Mouse (Mus musculus): ENCODE data around the gene Mtr. TPM values are rescaled to one million over a fixed set of nuclear protein-coding genes. Genes with fewer than 3 reads are reported as not detected.

Mtr gene
- total and polyA plus RNA-seq, 2 experiments from 2014 or later = 3.0 to 7.8 TPM

DNA sequence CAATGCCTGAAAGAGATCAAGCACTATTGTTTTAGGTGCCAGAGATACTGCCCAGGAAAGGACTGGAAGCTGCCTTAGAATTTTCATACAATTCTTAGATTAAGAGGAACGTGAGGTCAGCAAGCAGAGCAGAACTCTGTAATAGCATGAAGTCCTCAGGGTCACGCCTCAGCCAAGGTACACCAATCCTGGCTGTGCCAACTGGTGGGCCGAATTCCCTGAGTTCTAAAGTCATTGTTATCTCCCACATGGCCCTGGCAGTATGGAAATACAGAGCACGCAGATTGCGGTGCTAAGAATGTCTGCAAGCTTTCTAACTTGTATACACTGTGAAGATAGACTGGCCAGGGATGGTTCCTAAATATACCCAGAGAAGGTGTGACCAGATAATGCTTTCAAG, 43.0 kb downstream of the Mtr start:
- Histone ChIP-seq H3K27me3 (ENCODE audit: insufficient read depth, low read length) (no peaks in the 10 kb centered on the region), H3K4me2 (ENCODE audit: low read depth, low read length) (no peak overlapping the region), H3K4me1 (ENCODE audit: insufficient read depth, low read length) (no peaks in the 10 kb centered on the region), H3K4me3 (ENCODE audit: low read length) (no peak overlapping the region), H3K27ac (no peak overlapping the region), H3K36me3 (ENCODE audit: insufficient read depth, low read length) (peaks cover 11% of the 10 kb centered on the region; the same call in 1 of the 2 replicates), H3K9ac (replicated peaks; ENCODE audit: low read length) (no peak overlapping the region), H3K9me3 (ENCODE audit: low read length) (no peaks in the 10 kb centered on the region)
- no peak for TF ChIP-seq CTCF (IDR thresholded peaks at IDR 0.05; ENCODE audit: low read depth)
- no peak for ATAC-seq
- 81% methylated on average over 5 of the region's 5 CpGs for WGBS
- DNase-seq (ENCODE audit: low spot score) = no peak

- DNase-seq (ENCODE audit: low spot score) = no peak
- H3K4me2 ChIP-seq (ENCODE audit: low read depth, low read length) = no peak overlapping the region
- peaks cover 10% of the 10 kb centered on the region; the same call in 1 of the 2 replicates for H3K36me3 ChIP-seq (ENCODE audit: insufficient read depth, low read length)
- no peak overlapping the region for H3K27ac ChIP-seq
- WGBS = 66% methylated on average over 2 of the region's 2 CpGs
- H3K4me3 ChIP-seq (ENCODE audit: low read length) = no peak overlapping the region
- ATAC-seq = no peak
- H3K9ac ChIP-seq (replicated peaks; ENCODE audit: low read length) = no peak overlapping the region
- no peak for TF ChIP-seq CTCF (IDR thresholded peaks at IDR 0.05; ENCODE audit: low read depth)
- no peaks in the 10 kb centered on the region for H3K9me3 ChIP-seq (ENCODE audit: low read length)
- H3K4me1 ChIP-seq (ENCODE audit: insufficient read depth, low read length) = no peaks in the 10 kb centered on the region
- H3K27me3 ChIP-seq (ENCODE audit: insufficient read depth, low read length) = no peaks in the 10 kb centered on the region
These were observed 46.9 kb downstream of the Mtr start for GRCm38 (mm10) chr13:12211058-12211457.

DNA sequence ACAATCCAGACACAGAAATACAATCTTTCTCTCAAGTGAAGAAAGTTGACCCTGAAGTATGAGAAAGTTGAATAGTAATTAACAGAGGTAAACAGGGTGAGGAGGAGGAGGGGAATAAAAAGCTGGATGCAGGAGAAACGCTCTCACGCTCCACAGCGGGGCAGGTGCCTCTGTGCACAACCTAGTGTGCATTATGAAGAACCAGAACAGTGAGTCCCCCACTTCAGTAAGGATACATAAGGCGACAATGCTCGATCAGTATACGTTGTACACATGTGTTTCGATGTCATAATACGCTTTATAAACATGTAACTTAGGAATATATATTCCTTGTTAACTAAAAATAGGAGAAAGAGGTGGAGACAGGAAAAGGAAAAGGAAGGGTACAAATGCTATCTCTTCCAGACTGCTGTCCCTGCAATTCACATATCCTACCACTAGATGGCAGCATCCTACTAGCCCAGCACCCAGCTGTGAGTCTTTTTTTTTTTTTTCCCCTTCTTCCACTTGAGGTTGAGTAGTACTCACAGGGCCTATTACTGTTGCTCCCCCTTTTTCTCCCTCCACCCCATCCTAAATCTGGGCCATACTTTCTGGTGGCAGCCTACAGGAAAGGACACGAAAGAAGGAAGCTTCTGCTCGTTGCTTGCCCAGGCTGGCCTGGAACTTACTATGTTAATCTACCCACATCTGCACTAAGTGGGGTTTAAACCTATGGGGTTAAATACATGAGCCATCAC, 47.7 kb downstream of the Mtr start:
- Histone ChIP-seq H3K36me3 (ENCODE audit: insufficient read depth, low read length) (peaks cover 10% of the 10 kb centered on the region; the same call in 1 of the 2 replicates), H3K4me2 (ENCODE audit: low read depth, low read length) (no peak overlapping the region), H3K27me3 (ENCODE audit: insufficient read depth, low read length) (no peaks in the 10 kb centered on the region), H3K27ac (no peak overlapping the region), H3K4me3 (ENCODE audit: low read length) (no peak overlapping the region), H3K4me1 (ENCODE audit: insufficient read depth, low read length) (no peaks in the 10 kb centered on the region), H3K9ac (replicated peaks; ENCODE audit: low read length) (no peak overlapping the region), H3K9me3 (ENCODE audit: low read length) (no peaks in the 10 kb centered on the region)
- peak; percentile 29; the same call in 1 of the 2 replicates for ATAC-seq
- DNase-seq (ENCODE audit: low spot score) = peak; percentile 59
- peak; percentile 88 for TF ChIP-seq CTCF (IDR thresholded peaks at IDR 0.05; ENCODE audit: low read depth)
- WGBS = 81% methylated on average over 10 of the region's 10 CpGs

- 72% methylated on average over 5 of the region's 5 CpGs for WGBS
These were observed 57.5 kb downstream of the Mtr start for GRCm38 (mm10) chr13:12200372-12200771.

GRCm38 (mm10) chr13:12198486-12198885, 59.4 kb downstream of the Mtr start:
- Histone ChIP-seq H3K4me2 (ENCODE audit: low read depth, low read length) (no peak overlapping the region), H3K4me1 (ENCODE audit: insufficient read depth, low read length) (no peaks in the 10 kb centered on the region), H3K36me3 (ENCODE audit: insufficient read depth, low read length) (peaks cover 11% of the 10 kb centered on the region; the same call in 1 of the 2 replicates), H3K27ac (no peak overlapping the region), H3K27me3 (ENCODE audit: insufficient read depth, low read length) (no peaks in the 10 kb centered on the region), H3K9ac (replicated peaks; ENCODE audit: low read length) (no peak overlapping the region), H3K4me3 (ENCODE audit: low read length) (no peak overlapping the region), H3K9me3 (ENCODE audit: low read length) (no peaks in the 10 kb centered on the region)
- no peak for DNase-seq (ENCODE audit: low spot score)
- 94% methylated on average over 2 of the region's 2 CpGs for WGBS
- TF ChIP-seq CTCF (IDR thresholded peaks at IDR 0.05; ENCODE audit: low read depth) = no peak
- ATAC-seq = no peak

More at GRCm38 (mm10) chr13:12200372-12200771, 57.5 kb downstream of the Mtr start:
- Histone ChIP-seq H3K9me3 (ENCODE audit: low read length) (no peaks in the 10 kb centered on the region), H3K27me3 (ENCODE audit: insufficient read depth, low read length) (no peaks in the 10 kb centered on the region), H3K27ac (no peak overlapping the region), H3K4me3 (ENCODE audit: low read length) (no peak overlapping the region), H3K4me1 (ENCODE audit: insufficient read depth, low read length) (no peaks in the 10 kb centered on the region), H3K4me2 (ENCODE audit: low read depth, low read length) (no peak overlapping the region), H3K9ac (replicated peaks; ENCODE audit: low read length) (no peak overlapping the region), H3K36me3 (ENCODE audit: insufficient read depth, low read length) (peaks cover 9% of the 10 kb centered on the region; the same call in 1 of the 2 replicates)
- no peak for ATAC-seq
- DNase-seq (ENCODE audit: low spot score) = no peak
- TF ChIP-seq CTCF (IDR thresholded peaks at IDR 0.05; ENCODE audit: low read depth) = no peak

DNA sequence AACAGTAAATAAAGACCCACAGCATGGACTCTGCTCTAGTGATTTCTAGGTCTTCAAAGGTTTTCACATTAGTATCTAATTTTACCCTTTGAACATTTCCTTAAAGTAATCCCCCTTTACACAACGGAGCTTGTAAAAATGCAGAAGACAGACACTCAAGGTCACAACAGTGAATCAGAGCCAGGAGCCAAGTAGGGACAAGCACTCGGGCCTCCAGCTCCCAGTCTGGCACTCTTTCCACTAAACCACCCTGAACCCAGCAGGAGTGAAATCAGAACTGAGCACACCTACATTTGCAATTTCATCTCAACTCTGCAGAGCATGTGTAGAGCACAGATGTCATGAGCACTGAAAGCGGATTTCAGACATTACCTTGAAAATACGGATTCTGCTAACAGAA, 61.1 kb downstream of the Mtr start:
- H3K9me3 ChIP-seq (ENCODE audit: low read length) = no peaks in the 10 kb centered on the region
- no peak overlapping the region for H3K9ac ChIP-seq (replicated peaks; ENCODE audit: low read length)
- peaks cover 11% of the 10 kb centered on the region; the same call in 1 of the 2 replicates for H3K36me3 ChIP-seq (ENCODE audit: insufficient read depth, low read length)
- no peak overlapping the region for H3K4me3 ChIP-seq (ENCODE audit: low read length)
- DNase-seq (ENCODE audit: low spot score) = no peak
- no peaks in the 10 kb centered on the region for H3K27me3 ChIP-seq (ENCODE audit: insufficient read depth, low read length)
- ATAC-seq = no peak
- peak overlapping the region; percentile 55; the same call in 1 of the 2 replicates for H3K27ac ChIP-seq
- 86% methylated on average over 4 of the region's 4 CpGs for WGBS
- no peak overlapping the region for H3K4me2 ChIP-seq (ENCODE audit: low read depth, low read length)
- H3K4me1 ChIP-seq (ENCODE audit: insufficient read depth, low read length) = no peaks in the 10 kb centered on the region
- no peak for TF ChIP-seq CTCF (IDR thresholded peaks at IDR 0.05; ENCODE audit: low read depth)

GRCm38 (mm10) chr13:12196012-12196411, 61.9 kb downstream of the Mtr start:
- Histone ChIP-seq H3K36me3 (ENCODE audit: insufficient read depth, low read length) (peaks cover 11% of the 10 kb centered on the region; the same call in 1 of the 2 replicates), H3K9ac (replicated peaks; ENCODE audit: low read length) (no peak overlapping the region), H3K27ac (peak overlapping the region; percentile 55), H3K4me2 (ENCODE audit: low read depth, low read length) (no peak overlapping the region), H3K9me3 (ENCODE audit: low read length) (no peaks in the 10 kb centered on the region), H3K27me3 (ENCODE audit: insufficient read depth, low read length) (no peaks in the 10 kb centered on the region), H3K4me3 (ENCODE audit: low read length) (no peak overlapping the region), H3K4me1 (ENCODE audit: insufficient read depth, low read length) (no peaks in the 10 kb centered on the region)
- ATAC-seq (peak; percentile 90), DNase-seq (ENCODE audit: low spot score) (peak; percentile 86)
- no peak for TF ChIP-seq CTCF (IDR thresholded peaks at IDR 0.05; ENCODE audit: low read depth)
- 68% methylated on average over 3 of the region's 3 CpGs for WGBS
